Mouse (Mus musculus) B cell, adult 2 months (primary cell): ENCODE measurements around the gene Psd4.

ENCODE experiments used
- DNase-seq, 2 experiments: peaks; one replicate each; pipeline ENCODE4 v3.0.0; 2022

Gene Psd4

GRCm38 (mm10) chr2:24386158-24386963, 19.0 kb downstream of the Psd4 start:
- peak; percentile 83 to 85 for DNase-seq

- peak; percentile 48 to 50 for DNase-seq
Measured at GRCm38 (mm10) chr2:24386964-24387320, 19.6 kb downstream of the Psd4 start.

GRCm38 (mm10) chr2:24387361-24388283, 20.2 kb downstream of the Psd4 start:
- peak; percentile 38 to 46 for DNase-seq

- DNase-seq: no peak
Measured at GRCm38 (mm10) chr2:24393251-24393650, 25.9 kb downstream of the Psd4 start.

- no peak for DNase-seq
Measured at GRCm38 (mm10) chr2:24397115-24397514, 29.7 kb downstream of the Psd4 start.

GRCm38 (mm10) chr2:24400711-24401110, 33.3 kb downstream of the Psd4 start:
- no peak for DNase-seq

- DNase-seq: peak; percentile 61 to 66
Measured at GRCm38 (mm10) chr2:24405345-24406012, 38.1 kb downstream of the Psd4 start.

- no peak for DNase-seq
Measured at GRCm38 (mm10) chr2:24407701-24408485, 40.5 kb downstream of the Psd4 start.

- peak; percentile 75 to 76 for DNase-seq
Measured at GRCm38 (mm10) chr2:24409166-24409565, 41.8 kb downstream of the Psd4 start.

GRCm38 (mm10) chr2:24413172-24413571, 45.8 kb downstream of the Psd4 start:
- DNase-seq: no peak

- DNase-seq: no peak
Measured at GRCm38 (mm10) chr2:24413677-24414076, 46.3 kb downstream of the Psd4 start.

- DNase-seq: no peak
Measured at GRCm38 (mm10) chr2:24416668-24417067, 49.3 kb downstream of the Psd4 start.

GRCm38 (mm10) chr2:24417106-24417505, 49.7 kb downstream of the Psd4 start:
- DNase-seq: no peak

GRCm38 (mm10) chr2:24417564-24417963, 50.2 kb downstream of the Psd4 start:
- no peak for DNase-seq

- DNase-seq: no peak
Measured at GRCm38 (mm10) chr2:24421211-24421863, 54.0 kb downstream of the Psd4 start.

- no peak for DNase-seq
Measured at GRCm38 (mm10) chr2:24422815-24423214, 55.4 kb downstream of the Psd4 start.

- DNase-seq: no peak
Measured at GRCm38 (mm10) chr2:24425630-24426029, 58.2 kb downstream of the Psd4 start.

- DNase-seq: no peak
Measured at GRCm38 (mm10) chr2:24427866-24428675, 60.7 kb downstream of the Psd4 start.

GRCm38 (mm10) chr2:24429806-24430205, 62.4 kb downstream of the Psd4 start:
- DNase-seq: no peak

- no peak for DNase-seq
Measured at GRCm38 (mm10) chr2:24434670-24435069, 67.3 kb downstream of the Psd4 start.

- DNase-seq: no peak
Measured at GRCm38 (mm10) chr2:24435699-24436098, 68.3 kb downstream of the Psd4 start.
